Mouse (Mus musculus): ENCODE results near the gene Grtp1.

- TF ChIP-seq CTCF (conservative IDR thresholded peaks at IDR 0.05; ENCODE audit: low read length) = no peak
- no peak for TF ChIP-seq POU5F1 (IDR thresholded peaks at IDR 0.05; ENCODE audit: borderline replicate concordance, low read length)
These were observed 60.7 kb downstream of the Grtp1 start for GRCm38 (mm10) chr8:13139641-13140182.

All from E14TG2a.4 (cell line).